Comparison of ENCODE assay signal across 8 mouse cellular contexts in genomic region chr14:98589846-98590245, GRCm38 (mm10).
DNase-seq lines count a peak whose midpoint lies in the region; ATAC-seq and TF ChIP-seq lines count a peak whose summit lies in the region.

No protein-coding gene starts in this region.

- 13% methylated on average over 4 of the region's 4 CpGs for WGBS in embryonic facial prominence, embryonic 15.5 days
- WGBS in hindbrain, postnatal 0 days = 12% methylated on average over 4 of the region's 4 CpGs

- H3K36me3 ChIP-seq in embryonic facial prominence, embryonic 15.5 days = no peaks in the 10 kb centered on the region
- H3K36me3 ChIP-seq in hindbrain, postnatal 0 days (ENCODE audit: insufficient read depth, low read length) = no peaks in the 10 kb centered on the region

- H3K4me3 ChIP-seq in embryonic facial prominence, embryonic 15.5 days (replicated peaks) = no peak overlapping the region
- H3K4me3 ChIP-seq in hindbrain, postnatal 0 days (ENCODE audit: low read length) = no peak overlapping the region

- peak; percentile 8 to 19 for DNase-seq in layer of hippocampus, postnatal 10 days (ENCODE audit: low spot score in 2 of 2)
- DNase-seq in layer of hippocampus, adult 9-10 months (ENCODE audit: low spot score) = no peak
- DNase-seq in ZHBTc4 (ENCODE audit: low read depth, low spot score) = peak; percentile 92
- DNase-seq in hindbrain, postnatal 0 days (ENCODE audit: low spot score) = peak; percentile 61
- peak; percentile 57 for DNase-seq in mesoderm, embryonic 11.5 days (ENCODE audit: low read depth, low spot score)
- no peak for DNase-seq in thymus, postnatal 14 days

- H3K27ac ChIP-seq in embryonic facial prominence, embryonic 15.5 days (replicated peaks) = no peak overlapping the region
- H3K27ac ChIP-seq in hindbrain, postnatal 0 days = no peak overlapping the region

- H3K27me3 ChIP-seq in embryonic facial prominence, embryonic 15.5 days = no peaks in the 10 kb centered on the region
- no peaks in the 10 kb centered on the region for H3K27me3 ChIP-seq in hindbrain, postnatal 0 days (ENCODE audit: insufficient read depth, low read length)

- H3K4me1 ChIP-seq in embryonic facial prominence, embryonic 15.5 days = no peaks in the 10 kb centered on the region
- no peaks in the 10 kb centered on the region for H3K4me1 ChIP-seq in hindbrain, postnatal 0 days (ENCODE audit: insufficient read depth, low read length)

- no peak overlapping the region for H3K9ac ChIP-seq in embryonic facial prominence, embryonic 15.5 days
- no peak overlapping the region for H3K9ac ChIP-seq in hindbrain, postnatal 0 days (replicated peaks; ENCODE audit: low read length)

- H3K4me2 ChIP-seq in embryonic facial prominence, embryonic 15.5 days (replicated peaks) = no peak overlapping the region
- no peak overlapping the region for H3K4me2 ChIP-seq in hindbrain, postnatal 0 days (ENCODE audit: low read depth, low read length)

- peak; percentile 71 for TF ChIP-seq CTCF in hindbrain, postnatal 0 days (IDR thresholded peaks at IDR 0.05; ENCODE audit: low read depth)

- H3K9me3 ChIP-seq in embryonic facial prominence, embryonic 15.5 days (replicated peaks) = no peaks in the 10 kb centered on the region
- H3K9me3 ChIP-seq in hindbrain, postnatal 0 days (ENCODE audit: low read length) = no peaks in the 10 kb centered on the region

- ATAC-seq in embryonic facial prominence, embryonic 15.5 days (ENCODE audit: insufficient number of reproducible peaks, low FRiP score, low TSS enrichment, low read depth) = peak; percentile 51; the same call in 1 of the 2 replicates
- peak; percentile 85 for ATAC-seq in hindbrain, postnatal 0 days
- no peak for ATAC-seq in activated CD4-positive, CD25-positive, alpha-beta regulatory T cell, adult 4 months

Comparison
In these comparisons a context has a peak if more than half of its experiments do, and no peak if none do; other contexts are left out.
1. DNase-seq: peak in layer of hippocampus, postnatal 10 days (2 of 2), ZHBTc4 (single experiment), hindbrain, postnatal 0 days (single experiment) and mesoderm, embryonic 11.5 days (single experiment); none in layer of hippocampus, adult 9-10 months (single experiment) and thymus, postnatal 14 days (single experiment).